Mouse (Mus musculus) heart, embryonic 16.5 days (tissue): Measurements from ENCODE around the gene Fip1l1. TPM values are rescaled to one million over a fixed set of nuclear protein-coding genes. Genes with fewer than 3 reads are reported as not detected.

Experiments
- ATAC-seq: fragments of 200-750 bp; cut with Nextera tagmentation; replicated peaks from 2 replicates; pipeline ENCODE4 v1.8.0; 2017; ENCODE audit warnings: moderate number of reproducible peaks; ENCODE audit not compliant: insufficient read depth, low FRiP score; ENCODE audit errors: extremely low read depth
- H3K27ac ChIP-seq: fragments of 300-500 bp; sonication (generic); 2 replicates; pipeline ENCODE4 v1.5.1; 2014; ENCODE audit warnings: mild to moderate bottlenecking, low read length, control low read depth, moderate library complexity
- H3K27me3 ChIP-seq: fragments of 300-500 bp; sonication (generic); 2 replicates; pipeline ENCODE4 v1.6.1; 2014; ENCODE audit warnings: low read length, mixed read lengths; ENCODE audit not compliant: control insufficient read depth, insufficient read depth
- H3K36me3 ChIP-seq: fragments of 300-500 bp; sonication (generic); 2 replicates; pipeline ENCODE4 v1.6.1; 2014; ENCODE audit not compliant: control insufficient read depth, insufficient read depth
- H3K4me1 ChIP-seq: fragments of 300-500 bp; sonication (generic); 2 replicates; pipeline ENCODE4 v1.6.1; 2014; ENCODE audit warnings: low read length, mixed read lengths; ENCODE audit not compliant: control insufficient read depth, insufficient read depth
- H3K4me2 ChIP-seq: fragments of 300-500 bp; sonication (generic); 2 replicates; pipeline ENCODE4 v1.6.1; 2014; ENCODE audit warnings: low read depth, mild to moderate bottlenecking, control low read depth, low read length
- H3K4me3 ChIP-seq: fragments of 300-500 bp; sonication (generic); 2 replicates; pipeline ENCODE4 v1.5.1; 2014; ENCODE audit warnings: mild to moderate bottlenecking, control low read depth, low read length
- H3K9ac ChIP-seq: fragments of 300-500 bp; sonication (generic); 2 replicates; pipeline ENCODE4 v1.6.1; 2014; ENCODE audit warnings: low read length, control low read depth
- H3K9me3 ChIP-seq: fragments of 300-500 bp; sonication (generic); replicated peaks from 2 replicates; pipeline ENCODE4 v1.6.1; 2016; ENCODE audit warnings: low read length; ENCODE audit not compliant: control insufficient read depth
- WGBS: fragments of 180-500 bp; shearing (Covaris S2); extraction: QIAGEN DNeasy Blood & Tissue Kit; methylation state at CpG from one replicate; pipeline ENCODE4 v1.1.7; 2014; 5-methylcytosine and 5-hydroxymethylcytosine counted together
- polyA plus RNA-seq: library from polyadenylated mRNA; unstranded; fragments of >200 nt; fragmentation: Nextera tagmentation; extraction: Ambion mirVana; gene quantifications from 2 replicates; pipeline ENCODE4 v1.2.1, GENCODE M21; 2015

The Fip1l1 gene
- polyA plus RNA-seq, 1 experiment from 2014 or later: 60.7 TPM

- 0 out of 2 replicates have a peak, but pooled peaks cover 3% of the 10 kb centered on the region for H3K4me1 ChIP-seq
- 63% methylated on average over 10 of the region's 10 CpGs for WGBS
- H3K4me2 ChIP-seq: no peak overlapping the region
- peaks cover 7% of the 10 kb centered on the region; the same call in 1 of the 2 replicates for H3K36me3 ChIP-seq
- H3K4me3 ChIP-seq: no peak overlapping the region
- H3K9me3 ChIP-seq: no peaks in the 10 kb centered on the region
- H3K27ac ChIP-seq: no peak overlapping the region
- H3K27me3 ChIP-seq: no peaks in the 10 kb centered on the region
- ATAC-seq: no peak
- H3K9ac ChIP-seq: no peak overlapping the region
These were observed 67.1 kb downstream of the Fip1l1 start for GRCm38 (mm10) chr5:74602371-74602770.

- Histone ChIP-seq H3K4me2 (no peak overlapping the region), H3K27me3 (no peaks in the 10 kb centered on the region), H3K9ac (no peak overlapping the region), H3K4me1 (0 out of 2 replicates have a peak, but pooled peaks cover 3% of the 10 kb centered on the region), H3K36me3 (peaks cover 4% of the 10 kb centered on the region; the same call in 1 of the 2 replicates), H3K27ac (no peak overlapping the region), H3K9me3 (no peaks in the 10 kb centered on the region), H3K4me3 (no peak overlapping the region)
- 63% methylated on average over 4 of the region's 4 CpGs for WGBS
- no peak for ATAC-seq
These were observed 68.1 kb downstream of the Fip1l1 start for GRCm38 (mm10) chr5:74603306-74603705.

DNA sequence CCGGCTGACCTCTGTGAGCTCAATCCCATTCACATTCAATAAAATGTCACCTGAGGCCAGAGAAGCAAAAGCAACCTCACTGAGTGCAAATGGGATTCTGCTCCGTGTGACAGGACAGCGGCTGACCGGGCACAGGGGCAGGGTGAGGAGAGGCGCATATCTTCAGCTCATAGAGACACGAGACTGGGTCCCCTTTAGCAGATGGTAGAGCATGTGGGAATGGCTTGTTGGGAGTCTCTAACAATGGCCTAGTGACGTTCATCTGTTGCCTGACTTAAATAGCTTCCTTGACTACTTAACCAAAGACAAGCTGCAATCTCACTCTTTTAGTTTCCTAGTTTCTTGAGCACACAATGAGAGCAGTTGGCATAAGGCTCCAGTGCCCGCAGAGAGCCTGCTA is 71.0 kb downstream of the Fip1l1 start:
- H3K9ac ChIP-seq: no peak overlapping the region
- no peak overlapping the region for H3K4me3 ChIP-seq
- no peak overlapping the region for H3K27ac ChIP-seq
- 0 out of 2 replicates have a peak, but pooled peaks cover 3% of the 10 kb centered on the region for H3K4me1 ChIP-seq
- no peaks in the 10 kb centered on the region for H3K9me3 ChIP-seq
- no peak overlapping the region for H3K4me2 ChIP-seq
- WGBS: 84% methylated on average over 8 of the region's 8 CpGs
- H3K27me3 ChIP-seq: no peaks in the 10 kb centered on the region
- H3K36me3 ChIP-seq: no peaks in the 10 kb centered on the region
- no peak for ATAC-seq

GRCm38 (mm10) chr5:74610511-74610910 is 75.3 kb downstream of the Fip1l1 start:
- WGBS: 79% methylated on average over 10 of the region's 10 CpGs

DNA sequence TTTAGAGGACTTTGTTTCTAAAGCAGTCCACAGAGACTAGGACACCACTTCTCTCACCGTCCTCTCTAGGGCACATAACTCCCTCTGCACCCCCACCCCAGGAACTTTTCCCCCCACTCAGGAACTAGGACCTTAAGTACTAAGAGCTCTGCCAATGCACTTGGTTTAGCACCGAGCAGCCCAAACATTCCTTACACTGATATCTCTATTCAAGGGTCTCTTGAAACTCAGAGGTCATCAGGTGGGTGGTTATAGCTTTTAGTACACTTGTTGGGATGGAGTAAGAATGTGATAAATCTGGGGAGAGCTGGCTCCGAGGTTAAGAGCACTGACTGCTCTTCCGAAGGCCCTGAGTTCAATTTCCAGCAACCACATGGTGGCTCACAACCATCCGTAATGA is 77.5 kb downstream of the Fip1l1 start:
- Histone ChIP-seq H3K27me3 (peaks cover 3% of the 10 kb centered on the region), H3K4me3 (no peak overlapping the region), H3K9ac (no peak overlapping the region), H3K36me3 (no peaks in the 10 kb centered on the region), H3K9me3 (0 out of 2 replicates have a peak, but pooled peaks cover 4% of the 10 kb centered on the region), H3K4me2 (no peak overlapping the region), H3K4me1 (peaks cover 13% of the 10 kb centered on the region), H3K27ac (no peak overlapping the region)
- no peak for ATAC-seq
- 60% methylated on average over 5 of the region's 5 CpGs for WGBS

More at GRCm38 (mm10) chr5:74610511-74610910, 75.3 kb downstream of the Fip1l1 start:
- Histone ChIP-seq H3K36me3 (no peaks in the 10 kb centered on the region), H3K27me3 (no peaks in the 10 kb centered on the region), H3K4me2 (no peak overlapping the region), H3K9me3 (0 out of 2 replicates have a peak, but pooled peaks cover 4% of the 10 kb centered on the region), H3K27ac (no peak overlapping the region), H3K9ac (no peak overlapping the region), H3K4me1 (peaks cover 13% of the 10 kb centered on the region), H3K4me3 (no peak overlapping the region)
- ATAC-seq: no peak

- Histone ChIP-seq H3K4me1 (peaks cover 13% of the 10 kb centered on the region), H3K36me3 (no peaks in the 10 kb centered on the region), H3K9ac (peak overlapping the region; percentile 11; the same call in 1 of the 2 replicates), H3K27me3 (peaks cover 3% of the 10 kb centered on the region), H3K27ac (peak overlapping the region; percentile 24; the same call in 1 of the 2 replicates), H3K4me2 (peak overlapping the region; percentile 64), H3K9me3 (0 out of 2 replicates have a peak, but pooled peaks cover 4% of the 10 kb centered on the region), H3K4me3 (peak overlapping the region; percentile 31)
- WGBS: 12% methylated on average over 18 of the region's 18 CpGs
- peak; percentile 78 for ATAC-seq
These were observed 78.4 kb downstream of the Fip1l1 start for GRCm38 (mm10) chr5:74613491-74614151.

DNA sequence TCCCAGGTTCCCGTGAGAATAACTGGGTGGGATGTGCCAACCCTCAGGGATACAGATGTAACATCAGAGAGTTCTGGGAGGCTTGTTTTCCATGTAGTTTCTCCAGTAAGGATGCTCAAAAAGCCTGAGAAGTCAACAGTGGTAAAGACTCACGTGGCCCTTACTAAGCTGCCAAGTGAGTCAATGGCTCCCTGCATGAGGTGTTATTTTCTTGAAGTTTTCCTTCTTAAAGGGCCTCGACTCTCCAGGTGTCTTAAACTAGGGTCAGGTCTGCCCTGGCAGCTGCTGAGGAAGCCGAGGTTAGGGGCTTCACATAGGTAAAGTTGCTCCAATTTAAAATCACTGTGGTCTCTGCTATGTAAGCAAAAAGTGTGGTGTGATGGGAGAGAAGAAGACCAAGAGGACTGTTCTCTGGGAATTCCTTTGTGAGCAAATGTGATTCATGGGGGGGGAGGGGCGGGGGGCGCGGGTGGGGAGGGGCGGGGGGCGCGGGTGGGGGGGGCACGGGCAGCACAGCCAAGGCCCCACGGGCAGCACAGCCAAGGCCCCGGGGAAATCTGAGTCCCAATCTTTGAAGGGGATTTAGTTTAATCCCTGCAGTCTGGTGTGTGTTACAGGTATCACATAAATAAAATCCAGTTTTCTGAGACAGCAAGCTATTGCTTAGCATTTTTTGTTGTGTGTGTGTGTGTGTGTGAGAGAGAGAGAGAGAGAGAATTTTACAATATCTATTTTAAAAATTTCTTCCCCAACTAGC is 82.7 kb downstream of the Fip1l1 start:
- peaks cover 3% of the 10 kb centered on the region for H3K27me3 ChIP-seq
- H3K36me3 ChIP-seq: no peaks in the 10 kb centered on the region
- ATAC-seq: no peak
- H3K27ac ChIP-seq: no peak overlapping the region
- no peak overlapping the region for H3K9ac ChIP-seq
- no peaks in the 10 kb centered on the region for H3K9me3 ChIP-seq
- H3K4me3 ChIP-seq: no peak overlapping the region
- H3K4me2 ChIP-seq: no peak overlapping the region
- peaks cover 20% of the 10 kb centered on the region for H3K4me1 ChIP-seq
- WGBS: 59% methylated on average over 13 of the region's 13 CpGs

DNA sequence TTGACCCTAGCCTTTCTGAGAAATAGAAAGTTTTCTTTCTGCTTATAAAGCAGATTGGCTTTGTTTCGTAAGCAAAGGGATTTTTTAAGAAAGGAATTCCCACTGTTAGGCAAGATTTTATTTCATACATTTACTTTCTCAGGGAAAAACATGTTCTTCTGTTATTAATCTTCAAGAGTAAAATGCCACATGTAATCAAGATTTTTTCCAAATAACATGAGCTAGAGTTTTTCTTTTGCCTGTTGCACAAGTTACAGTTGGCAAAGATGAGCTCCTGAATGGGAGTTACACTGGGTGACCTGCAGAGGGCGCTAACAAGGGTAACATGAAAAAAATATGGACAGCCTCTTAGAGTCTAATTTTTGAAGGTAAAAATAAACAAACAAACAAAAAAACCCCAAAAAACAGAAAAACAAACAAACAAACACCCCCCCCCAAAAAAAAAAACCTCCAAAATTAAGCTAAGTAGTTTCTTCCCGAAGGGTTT is 83.4 kb downstream of the Fip1l1 start:
- 67% methylated on average over 3 of the region's 3 CpGs for WGBS
- Histone ChIP-seq H3K4me1 (peaks cover 13% of the 10 kb centered on the region), H3K27ac (no peak overlapping the region), H3K36me3 (no peaks in the 10 kb centered on the region), H3K4me3 (no peak overlapping the region), H3K9me3 (no peaks in the 10 kb centered on the region), H3K4me2 (no peak overlapping the region), H3K27me3 (peaks cover 3% of the 10 kb centered on the region), H3K9ac (no peak overlapping the region)
- ATAC-seq: no peak
